Mouse (Mus musculus) stomach, embryonic 14.5 days (tissue): Measurements from ENCODE around the gene Xirp2. TPM values are rescaled to one million over a fixed set of nuclear protein-coding genes. Genes with fewer than 3 reads are reported as not detected.

Experiments
- ATAC-seq: fragments of 200-750 bp; cut with Nextera tagmentation; 2 replicates; pipeline ENCODE4 v1.8.0; 2017; ENCODE audit warnings: low read depth, moderate TSS enrichment; ENCODE audit not compliant: insufficient number of reproducible peaks, insufficient read depth, low FRiP score
- H3K27ac ChIP-seq: fragments of 300-500 bp; sonication (generic); 2 replicates; pipeline ENCODE4 v1.5.1; 2014; ENCODE audit warnings: mild to moderate bottlenecking, low read length, moderate library complexity, mixed read lengths
- H3K27me3 ChIP-seq: fragments of 300-500 bp; sonication (generic); 2 replicates; pipeline ENCODE4 v1.6.1; 2014; ENCODE audit warnings: low read length, control low read depth, mixed read lengths; ENCODE audit not compliant: control insufficient read depth, insufficient read depth
- H3K36me3 ChIP-seq: fragments of 300-500 bp; sonication (generic); 2 replicates; pipeline ENCODE4 v1.6.1; 2014; ENCODE audit warnings: mild to moderate bottlenecking, control low read depth, low read length, moderate library complexity, mixed read lengths; ENCODE audit not compliant: control insufficient read depth, insufficient read depth
- H3K4me1 ChIP-seq: fragments of 300-500 bp; sonication (generic); 2 replicates; pipeline ENCODE4 v1.6.1; 2014; ENCODE audit warnings: low read length, control low read depth, mixed read lengths; ENCODE audit not compliant: control insufficient read depth, insufficient read depth
- H3K4me2 ChIP-seq: fragments of 300-500 bp; sonication (generic); replicated peaks from 2 replicates; pipeline ENCODE4 v1.6.1; 2014; ENCODE audit warnings: low read depth, low read length, control low read depth
- H3K4me3 ChIP-seq: fragments of 300-500 bp; sonication (generic); 2 replicates; pipeline ENCODE4 v1.5.1; 2014; ENCODE audit warnings: low read depth, low read length, control low read depth
- H3K9ac ChIP-seq: fragments of 300-500 bp; sonication (generic); replicated peaks from 2 replicates; pipeline ENCODE4 v1.6.1; 2014; ENCODE audit warnings: low read depth, mild to moderate bottlenecking, control low read depth, low read length, moderate library complexity, mixed read lengths
- H3K9me3 ChIP-seq: fragments of 300-500 bp; sonication (generic); 2 replicates; pipeline ENCODE4 v1.6.1; 2016; ENCODE audit warnings: low read depth, low read length, control low read depth; ENCODE audit not compliant: control insufficient read depth
- WGBS: fragments of 180-500 bp; shearing (Covaris S2); extraction: QIAGEN DNeasy Blood & Tissue Kit; methylation state at CpG from one replicate; pipeline ENCODE4 v1.1.7; 2014; 5-methylcytosine and 5-hydroxymethylcytosine counted together
- polyA plus RNA-seq: library from polyadenylated mRNA; unstranded; fragments of >200 nt; fragmentation: Nextera tagmentation; extraction: Ambion mirVana; gene quantifications from 2 replicates; pipeline ENCODE4 v1.2.1, GENCODE M21; 2014

The Xirp2 gene
- polyA plus RNA-seq, 1 experiment from 2014 or later: not detected

- H3K27ac ChIP-seq: no peak overlapping the region
- ATAC-seq: no peak
- no peak overlapping the region for H3K4me3 ChIP-seq
- no peaks in the 10 kb centered on the region for H3K4me1 ChIP-seq
- no peaks in the 10 kb centered on the region for H3K27me3 ChIP-seq
- 88% methylated on average over 7 of the region's 7 CpGs for WGBS
- H3K36me3 ChIP-seq: no peaks in the 10 kb centered on the region
- no peak overlapping the region for H3K9ac ChIP-seq
- H3K4me2 ChIP-seq: no peak overlapping the region
- no peaks in the 10 kb centered on the region for H3K9me3 ChIP-seq
Observed at GRCm38 (mm10) chr2:67516405-67516804, 70.6 kb downstream of the Xirp2 start.

DNA sequence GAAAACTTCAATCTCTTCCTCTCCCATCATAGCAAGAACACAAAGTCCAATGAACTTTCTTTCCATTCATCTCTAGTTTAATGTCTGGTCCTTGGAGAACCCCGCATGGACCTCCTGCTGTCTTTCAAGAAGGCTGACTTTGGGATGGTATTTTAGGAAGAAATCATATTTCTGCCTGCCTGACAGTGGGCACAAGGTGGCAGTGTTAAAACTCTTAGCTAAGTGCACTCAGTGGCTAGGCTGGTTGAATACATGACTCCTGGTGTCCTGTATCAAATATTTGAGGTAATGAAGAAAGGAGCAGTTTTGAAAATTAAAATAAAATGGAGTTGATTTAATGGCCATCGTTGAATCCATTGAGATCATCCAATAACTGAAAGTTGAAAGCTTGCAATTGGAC lies 89.5 kb downstream of the Xirp2 start:
- Histone ChIP-seq H3K27ac (no peak overlapping the region), H3K9me3 (no peaks in the 10 kb centered on the region), H3K27me3 (no peaks in the 10 kb centered on the region), H3K4me1 (no peaks in the 10 kb centered on the region), H3K4me3 (no peak overlapping the region), H3K9ac (no peak overlapping the region), H3K36me3 (no peaks in the 10 kb centered on the region), H3K4me2 (no peak overlapping the region)
- 91% methylated on average over 2 of the region's 2 CpGs for WGBS
- ATAC-seq: no peak

DNA sequence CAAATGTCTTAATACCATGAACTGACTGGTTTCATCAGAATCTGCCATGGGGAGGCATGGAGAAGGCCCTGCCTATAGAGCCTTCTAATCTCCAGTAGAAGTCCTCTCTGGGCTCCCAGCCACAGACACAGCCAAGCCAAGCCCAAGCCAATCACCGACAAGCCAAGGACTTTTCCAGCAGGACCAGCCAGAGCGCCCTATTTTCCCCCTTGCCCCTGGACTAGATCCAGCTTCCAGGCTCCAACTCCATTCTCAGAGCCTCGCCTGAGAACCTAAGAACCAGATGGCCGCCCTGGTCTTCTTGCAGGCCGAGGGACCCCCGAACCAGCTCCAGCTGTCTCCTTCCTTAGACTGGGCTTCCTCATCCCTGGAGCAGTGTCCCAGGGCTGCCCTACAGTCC lies 93.6 kb downstream of the Xirp2 start:
- H3K9ac ChIP-seq: no peak overlapping the region
- WGBS: 87% methylated on average over 6 of the region's 6 CpGs
- no peaks in the 10 kb centered on the region for H3K9me3 ChIP-seq
- no peak overlapping the region for H3K27ac ChIP-seq
- no peaks in the 10 kb centered on the region; the same call in 1 of the 2 replicates for H3K4me1 ChIP-seq
- no peak overlapping the region for H3K4me3 ChIP-seq
- no peak overlapping the region for H3K4me2 ChIP-seq
- H3K36me3 ChIP-seq: no peaks in the 10 kb centered on the region
- no peaks in the 10 kb centered on the region for H3K27me3 ChIP-seq
- ATAC-seq: no peak

GRCm38 (mm10) chr2:67541957-67542696 lies 96.3 kb downstream of the Xirp2 start:
- Histone ChIP-seq H3K36me3 (no peaks in the 10 kb centered on the region), H3K9me3 (no peaks in the 10 kb centered on the region), H3K4me1 (no peaks in the 10 kb centered on the region; the same call in 1 of the 2 replicates), H3K27me3 (no peaks in the 10 kb centered on the region), H3K4me2 (no peak overlapping the region), H3K4me3 (no peak overlapping the region), H3K27ac (no peak overlapping the region), H3K9ac (no peak overlapping the region)
- WGBS: 52% methylated on average over 11 of the region's 11 CpGs
- ATAC-seq: no peak

GRCm38 (mm10) chr2:67544426-67544825 lies 98.6 kb downstream of the Xirp2 start:
- Histone ChIP-seq H3K9ac (no peak overlapping the region), H3K4me2 (no peak overlapping the region), H3K4me3 (no peak overlapping the region), H3K27ac (no peak overlapping the region), H3K4me1 (no peaks in the 10 kb centered on the region; the same call in 1 of the 2 replicates), H3K36me3 (no peaks in the 10 kb centered on the region), H3K27me3 (no peaks in the 10 kb centered on the region), H3K9me3 (no peaks in the 10 kb centered on the region)
- ATAC-seq: no peak
- 85% methylated on average over 8 of the region's 8 CpGs for WGBS

GRCm38 (mm10) chr2:67564851-67565479 lies 119.2 kb downstream of the Xirp2 start:
- 2% methylated on average over 23 of the region's 23 CpGs for WGBS
- Histone ChIP-seq H3K4me3 (peak overlapping the region; percentile 67), H3K36me3 (no peaks in the 10 kb centered on the region), H3K27ac (0 out of 2 replicates have a peak overlapping the region, but pooled peaks have one; percentile 33), H3K9me3 (no peaks in the 10 kb centered on the region), H3K4me1 (peaks cover 8% of the 10 kb centered on the region), H3K27me3 (no peaks in the 10 kb centered on the region), H3K9ac (peak overlapping the region; percentile 52), H3K4me2 (peak overlapping the region; percentile 75)
- ATAC-seq: peak; percentile 59; the same call in 1 of the 2 replicates

GRCm38 (mm10) chr2:67565480-67566331 lies 119.9 kb downstream of the Xirp2 start, which contains the start of gene B3galt1:
Gene B3galt1 (plus strand): TSS chr2:67565871.
- H3K4me1 ChIP-seq: peaks cover 8% of the 10 kb centered on the region
- under 1% methylated on average over 81 of the region's 83 CpGs for WGBS
- H3K9me3 ChIP-seq: no peaks in the 10 kb centered on the region
- H3K36me3 ChIP-seq: no peaks in the 10 kb centered on the region
- H3K9ac ChIP-seq: peak within 1 kb of the TSS; percentile 52
- H3K4me3 ChIP-seq: peak within 1 kb of the TSS; percentile 67
- H3K27me3 ChIP-seq: no peaks in the 10 kb centered on the region
- peak within 1 kb of the TSS; percentile 48; the same call in 1 of the 2 replicates for H3K27ac ChIP-seq
- peak within 1 kb of the TSS; percentile 75 for H3K4me2 ChIP-seq
- ATAC-seq: peak; percentile 96

- Histone ChIP-seq H3K27ac (no peak overlapping the region), H3K4me2 (peak overlapping the region; percentile 75), H3K9ac (no peak overlapping the region; the same call in 1 of the 2 replicates), H3K27me3 (no peaks in the 10 kb centered on the region), H3K9me3 (no peaks in the 10 kb centered on the region), H3K4me1 (peaks cover 8% of the 10 kb centered on the region), H3K36me3 (no peaks in the 10 kb centered on the region), H3K4me3 (peak overlapping the region; percentile 67)
- WGBS: 2% methylated on average over 12 of the region's 12 CpGs
- no peak for ATAC-seq
Observed at GRCm38 (mm10) chr2:67566566-67566965, 120.8 kb downstream of the Xirp2 start.
